Mouse (Mus musculus) lung, postnatal 0 days (tissue): ENCODE measurements around the gene Dysf. TPM values are rescaled to one million over a fixed set of nuclear protein-coding genes. Genes with fewer than 3 reads are reported as not detected.

Experiments used
- ATAC-seq: fragments of 200-750 bp; cut with Nextera tagmentation; 2 replicates; pipeline ENCODE4 v1.8.0; 2017; ENCODE audit warnings: moderate library complexity
- DNase-seq: peaks from one replicate; pipeline ENCODE4 v3.0.0-alpha.2; 2016; ENCODE audit warnings: low spot score
- H3K27ac ChIP-seq: fragments of 300-500 bp; sonication (generic); 2 replicates; pipeline ENCODE4 v1.5.1; 2014; ENCODE audit warnings: antibody characterized with exemption, mild to moderate bottlenecking, low read length, mixed read lengths
- H3K27me3 ChIP-seq: fragments of 300-500 bp; sonication (generic); replicated peaks from 2 replicates; pipeline ENCODE4 v1.6.1; 2014; ENCODE audit warnings: low read length, mixed read lengths; ENCODE audit not compliant: insufficient read depth
- H3K36me3 ChIP-seq: fragments of 300-500 bp; sonication (generic); 2 replicates; pipeline ENCODE4 v1.6.1; 2014; ENCODE audit warnings: low read length, mixed read lengths; ENCODE audit not compliant: insufficient read depth
- H3K4me1 ChIP-seq: fragments of 300-500 bp; sonication (generic); 2 replicates; pipeline ENCODE4 v1.6.1; 2014; ENCODE audit warnings: antibody characterized with exemption, low read depth, low read length, mixed read lengths; ENCODE audit not compliant: insufficient read depth
- H3K4me2 ChIP-seq: fragments of 300-500 bp; sonication (generic); replicated peaks from 2 replicates; pipeline ENCODE4 v1.6.1; 2014; ENCODE audit warnings: low read depth, mild to moderate bottlenecking, low read length, moderate library complexity, mixed read lengths
- H3K4me3 ChIP-seq: fragments of 300-500 bp; sonication (generic); 2 replicates; pipeline ENCODE4 v1.5.1; 2014; ENCODE audit warnings: low read depth, low read length
- H3K9ac ChIP-seq: fragments of 300-500 bp; sonication (generic); replicated peaks from 2 replicates; pipeline ENCODE4 v1.6.1; 2014; ENCODE audit warnings: low read depth, mild to moderate bottlenecking
- H3K9me3 ChIP-seq: fragments of 300-500 bp; sonication (generic); 2 replicates; pipeline ENCODE4 v1.6.1; 2016; ENCODE audit warnings: low read length, mixed read lengths
- CTCF ChIP-seq: IDR thresholded peaks from 2 replicates; pipeline ENCODE4 v1.5.1; 2016; ENCODE audit warnings: antibody characterized with exemption, mild to moderate bottlenecking
- EP300 ChIP-seq: IDR thresholded peaks from 2 replicates; pipeline ENCODE4 v1.6.1; 2016; ENCODE audit warnings: antibody characterized with exemption, mild to moderate bottlenecking, control low read depth
- WGBS: fragments of 180-500 bp; shearing (Covaris S2); extraction: QIAGEN DNeasy Blood & Tissue Kit; methylation state at CpG from one replicate; pipeline ENCODE4 v1.1.7; 2014; 5-methylcytosine and 5-hydroxymethylcytosine counted together
- polyA plus RNA-seq: library from polyadenylated mRNA; unstranded; fragments of >200 nt; fragmentation: Nextera tagmentation; extraction: Ambion mirVana; gene quantifications from 2 replicates; pipeline ENCODE4 v1.2.1, GENCODE M21; 2015

Gene Dysf
- polyA plus RNA-seq, 1 experiment from 2014 or later: 6.6 TPM

- 42% methylated on average over 4 of the region's 4 CpGs for WGBS
- no peak overlapping the region for H3K9ac ChIP-seq
- TF ChIP-seq EP300: no peak
- TF ChIP-seq CTCF: no peak
Observed at GRCm38 (mm10) chr6:84059771-84060414, 51.5 kb downstream of the Dysf start.

GRCm38 (mm10) chr6:84061328-84061727, 52.9 kb downstream of the Dysf start:
- no peak overlapping the region for H3K4me3 ChIP-seq
- no peak overlapping the region for H3K9ac ChIP-seq
- H3K4me1 ChIP-seq: no peaks in the 10 kb centered on the region; the same call in 1 of the 2 replicates
- H3K36me3 ChIP-seq: no peaks in the 10 kb centered on the region
- H3K4me2 ChIP-seq: no peak overlapping the region
- 2% methylated on average over 5 of the region's 5 CpGs for WGBS
- ATAC-seq: peak; percentile 56; the same call in 1 of the 2 replicates
- TF ChIP-seq EP300 (no peak), CTCF (peak; percentile 94)
- peak; percentile 64 for DNase-seq
- H3K9me3 ChIP-seq: no peaks in the 10 kb centered on the region
- no peaks in the 10 kb centered on the region for H3K27me3 ChIP-seq
- H3K27ac ChIP-seq: no peak overlapping the region

More at GRCm38 (mm10) chr6:84059771-84060414, 51.5 kb downstream of the Dysf start:
- Histone ChIP-seq H3K9me3 (no peaks in the 10 kb centered on the region), H3K4me1 (no peaks in the 10 kb centered on the region; the same call in 1 of the 2 replicates), H3K27me3 (no peaks in the 10 kb centered on the region), H3K27ac (no peak overlapping the region), H3K36me3 (no peaks in the 10 kb centered on the region), H3K4me3 (no peak overlapping the region), H3K4me2 (no peak overlapping the region)
- DNase-seq (no peak), ATAC-seq (no peak)

DNA sequence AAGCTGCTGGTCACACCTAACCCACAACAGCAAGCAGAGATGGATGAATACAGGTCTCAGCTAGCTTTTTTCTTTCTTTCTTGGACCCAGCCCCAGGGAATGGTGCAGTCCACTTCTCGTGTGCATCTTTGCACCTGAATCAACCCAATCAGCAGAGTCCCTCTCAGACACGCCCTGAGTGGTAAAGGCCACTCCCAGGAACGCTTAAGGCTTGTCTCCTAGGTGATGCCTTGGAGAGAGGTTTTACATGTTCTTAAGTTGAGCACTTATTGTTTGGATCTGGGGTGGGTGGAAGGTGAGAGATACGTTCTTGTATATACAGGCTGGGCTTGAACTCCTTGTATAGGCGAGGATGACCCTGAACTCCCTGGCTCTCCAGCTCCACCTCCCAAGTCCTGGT, 54.2 kb downstream of the Dysf start:
- DNase-seq (no peak), ATAC-seq (no peak)
- 43% methylated on average over 5 of the region's 5 CpGs for WGBS
- no peak overlapping the region for H3K27ac ChIP-seq
- no peaks in the 10 kb centered on the region; the same call in 1 of the 2 replicates for H3K4me1 ChIP-seq
- no peaks in the 10 kb centered on the region for H3K36me3 ChIP-seq
- no peak overlapping the region for H3K4me3 ChIP-seq
- H3K9ac ChIP-seq: no peak overlapping the region
- H3K27me3 ChIP-seq: no peaks in the 10 kb centered on the region
- no peaks in the 10 kb centered on the region for H3K9me3 ChIP-seq
- H3K4me2 ChIP-seq: no peak overlapping the region
- TF ChIP-seq EP300 (no peak), CTCF (no peak)

GRCm38 (mm10) chr6:84068236-84068635, 59.8 kb downstream of the Dysf start:
- no peaks in the 10 kb centered on the region for H3K9me3 ChIP-seq
- H3K4me1 ChIP-seq: no peaks in the 10 kb centered on the region
- DNase-seq: no peak
- 60% methylated on average over 5 of the region's 5 CpGs for WGBS
- no peaks in the 10 kb centered on the region for H3K36me3 ChIP-seq
- no peak overlapping the region for H3K4me3 ChIP-seq
- ATAC-seq: peak; percentile 47
- TF ChIP-seq EP300 (no peak), CTCF (no peak)
- H3K27me3 ChIP-seq: no peaks in the 10 kb centered on the region
- H3K27ac ChIP-seq: no peak overlapping the region
- no peak overlapping the region for H3K4me2 ChIP-seq
- H3K9ac ChIP-seq: no peak overlapping the region

GRCm38 (mm10) chr6:84070251-84070650, 61.9 kb downstream of the Dysf start:
- no peaks in the 10 kb centered on the region for H3K4me1 ChIP-seq
- TF ChIP-seq EP300: no peak
- no peak for TF ChIP-seq CTCF
- 54% methylated on average over 6 of the region's 6 CpGs for WGBS
- no peak overlapping the region for H3K9ac ChIP-seq
- H3K36me3 ChIP-seq: no peaks in the 10 kb centered on the region
- H3K27me3 ChIP-seq: no peaks in the 10 kb centered on the region
- H3K9me3 ChIP-seq: no peaks in the 10 kb centered on the region
- H3K4me3 ChIP-seq: no peak overlapping the region
- peak; percentile 37 for DNase-seq
- ATAC-seq: no peak
- no peak overlapping the region for H3K4me2 ChIP-seq
- H3K27ac ChIP-seq: no peak overlapping the region

GRCm38 (mm10) chr6:84072574-84072973, 64.2 kb downstream of the Dysf start:
- ATAC-seq: no peak
- no peaks in the 10 kb centered on the region for H3K4me1 ChIP-seq
- H3K27me3 ChIP-seq: no peaks in the 10 kb centered on the region
- no peaks in the 10 kb centered on the region for H3K9me3 ChIP-seq
- peak; percentile 18 for DNase-seq
- no peaks in the 10 kb centered on the region for H3K36me3 ChIP-seq
- no peak overlapping the region for H3K4me3 ChIP-seq
- H3K27ac ChIP-seq: no peak overlapping the region
- WGBS: 45% methylated on average over 9 of the region's 9 CpGs
- no peak overlapping the region for H3K4me2 ChIP-seq
- TF ChIP-seq EP300 (no peak), CTCF (peak; percentile 54)
- no peak overlapping the region for H3K9ac ChIP-seq
